Mouse (Mus musculus): ENCODE results near the gene Stpg3.

The Stpg3 gene

GRCm38 (mm10) chr2:25178285-25178972, 36.0 kb downstream of the Stpg3 start:
- DNase-seq = peak; percentile 36

- DNase-seq = peak; percentile 68
Measured at GRCm38 (mm10) chr2:25177685-25178084, 36.8 kb downstream of the Stpg3 start.

GRCm38 (mm10) chr2:25177076-25177475, 37.4 kb downstream of the Stpg3 start:
- DNase-seq = no peak

- no peak for DNase-seq
Measured at GRCm38 (mm10) chr2:25176573-25176972, 37.9 kb downstream of the Stpg3 start.

- DNase-seq = no peak
Measured at GRCm38 (mm10) chr2:25175690-25176078, 38.8 kb downstream of the Stpg3 start.

- no peak for DNase-seq
Measured at GRCm38 (mm10) chr2:25174866-25175689, 39.4 kb downstream of the Stpg3 start.

- DNase-seq = no peak
Measured at GRCm38 (mm10) chr2:25173821-25174220, 40.6 kb downstream of the Stpg3 start.

GRCm38 (mm10) chr2:25172629-25173028, 41.8 kb downstream of the Stpg3 start:
- DNase-seq = no peak

- DNase-seq = no peak
Measured at GRCm38 (mm10) chr2:25171769-25172153, 42.7 kb downstream of the Stpg3 start.

GRCm38 (mm10) chr2:25171101-25171768, 43.2 kb downstream of the Stpg3 start:
- DNase-seq = no peak

GRCm38 (mm10) chr2:25170326-25171100, 43.9 kb downstream of the Stpg3 start:
- no peak for DNase-seq

GRCm38 (mm10) chr2:25169778-25170177, 44.7 kb downstream of the Stpg3 start:
- no peak for DNase-seq

GRCm38 (mm10) chr2:25168665-25168978, 45.8 kb downstream of the Stpg3 start:
- DNase-seq = no peak

- DNase-seq = peak; percentile 66
Measured at GRCm38 (mm10) chr2:25167919-25168664, 46.3 kb downstream of the Stpg3 start.

GRCm38 (mm10) chr2:25167481-25167880, 47.0 kb downstream of the Stpg3 start:
- DNase-seq = no peak

Data from right cerebral cortex, postnatal 14 days (tissue).